Mouse (Mus musculus) heart, postnatal 25 days (tissue): ENCODE data around the gene Wdfy2. TPM values are rescaled to one million over a fixed set of nuclear protein-coding genes. Genes with fewer than 3 reads are reported as not detected.
A peak's percentile ranks its signal among the peaks of the same experiment; 100 is the strongest.
"Not testable (repeated sequence)": the region's sequence is repeated elsewhere in the genome, so short reads cannot be mapped to it uniquely, and the experiment has no call there.

Experiments
- DNase-seq: peaks from one replicate; pipeline ENCODE4 v3.0.0; 2022; ENCODE audit warnings: low spot score
- intact Hi-C: fragments of 180-260 bp; cut with DNase I; formaldehyde crosslinking; loops from one replicate; pipeline ENCODE4 v1.15.1; 2025
- total RNA-seq, 2 experiments: library from RNA; stranded (reverse); gene quantifications; 2 replicates each; pipeline ENCODE4 v1.2.3; 2021

The Wdfy2 gene
- total RNA-seq: 1 to 10 TPM; 6.8 to 7.7 TPM

GRCm38 (mm10) chr14:62837641-62838252 is at the start of gene Wdfy2:
Wdfy2 (plus strand) TSS chr14:62837678.
- DNase-seq: peak; percentile 49
- intact Hi-C loops: loop anchor here (2.0 to 5.0 kb wide), 4 partner anchors 41 to 345 kb away; no protein-coding TSS in a partner anchor

DNA sequence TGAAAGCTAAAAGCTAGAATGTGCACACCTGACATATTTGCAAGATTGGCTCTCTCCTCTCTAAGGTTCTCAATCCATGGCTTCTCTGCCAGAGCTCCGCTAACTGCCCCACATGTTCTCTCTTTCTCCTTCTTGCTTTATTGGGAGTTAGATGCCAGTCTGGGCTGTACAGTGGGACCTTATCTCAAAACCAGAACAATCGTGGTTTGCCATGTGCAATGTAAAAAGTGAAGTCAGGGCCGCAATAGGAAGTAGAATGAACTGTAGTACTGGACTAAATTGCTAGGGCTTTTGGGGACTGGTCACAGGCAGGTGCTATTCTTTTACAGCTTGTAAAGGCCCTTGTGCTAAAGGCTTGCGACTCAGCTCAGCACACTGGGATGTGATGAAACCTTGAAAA is 48.2 kb upstream of the Wdfy2 start:
- DNase-seq: no peak
- intact Hi-C loops: no loop called here

DNA sequence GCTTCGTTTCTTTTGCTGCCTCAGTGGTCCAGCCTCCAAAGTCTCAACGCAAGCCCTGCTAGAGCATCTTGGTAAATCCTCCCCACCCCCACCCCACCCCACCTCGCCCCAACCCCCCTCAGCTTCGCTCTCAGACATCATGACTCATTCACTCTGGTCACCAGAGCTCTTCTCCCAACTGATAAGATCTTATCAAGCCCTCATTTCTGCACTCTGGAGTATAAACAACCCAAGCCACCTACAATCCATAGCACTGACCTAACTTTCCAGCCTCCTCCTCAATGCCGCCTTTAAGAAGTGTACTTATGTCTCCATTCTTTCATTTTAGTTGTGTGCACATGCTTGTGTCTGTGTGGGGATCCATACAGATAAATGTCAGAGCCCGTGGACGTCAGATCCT is 41.8 kb upstream of the Wdfy2 start:
- no peak for DNase-seq
- intact Hi-C loops: no loop called here

DNA sequence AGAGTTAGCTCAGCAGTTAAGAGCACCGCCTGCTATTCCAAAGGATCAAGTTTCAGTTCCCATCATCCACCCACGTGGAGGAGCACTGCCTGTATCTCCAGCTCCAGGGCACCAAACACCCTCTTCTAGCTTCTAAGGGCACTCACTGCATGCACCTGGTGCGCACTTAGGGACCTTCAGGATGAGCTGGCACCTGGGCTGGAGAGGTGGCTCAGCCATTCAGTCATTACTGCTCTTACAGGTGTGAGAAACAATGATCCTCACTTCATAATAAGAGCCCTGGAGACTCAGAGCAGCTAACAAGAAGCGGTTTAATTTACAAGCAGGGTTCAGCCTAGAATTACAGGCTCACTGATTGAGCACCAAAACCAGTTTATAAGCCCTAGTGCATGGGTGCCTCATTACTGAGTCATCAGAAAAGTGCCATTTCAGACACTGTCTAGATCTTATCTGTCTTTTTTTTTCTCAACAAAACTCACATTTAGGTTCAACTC is 38.8 kb upstream of the Wdfy2 start:
- intact Hi-C loops: no loop called here
- no peak for DNase-seq

DNA sequence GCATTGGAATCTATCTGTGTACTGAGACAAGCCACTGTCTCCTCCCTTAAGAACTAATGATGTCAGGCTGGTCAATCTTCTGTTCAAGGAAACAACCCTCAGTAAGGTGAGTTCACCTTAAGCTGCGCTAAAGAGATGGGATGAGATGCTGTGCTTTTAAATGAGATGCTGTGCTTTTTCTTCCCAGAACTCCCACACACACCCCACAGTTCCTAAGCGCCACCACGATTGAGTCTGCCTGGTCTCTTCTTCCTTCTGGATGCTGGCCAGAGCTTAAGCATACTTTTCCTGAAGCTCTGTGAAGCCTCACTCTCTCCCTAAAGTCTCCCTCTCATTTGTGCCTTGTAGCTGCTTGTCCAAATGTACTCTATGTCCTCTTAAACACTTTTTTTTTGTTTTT is 36.7 kb upstream of the Wdfy2 start:
- no peak for DNase-seq
- intact Hi-C loops: no loop called here

DNA sequence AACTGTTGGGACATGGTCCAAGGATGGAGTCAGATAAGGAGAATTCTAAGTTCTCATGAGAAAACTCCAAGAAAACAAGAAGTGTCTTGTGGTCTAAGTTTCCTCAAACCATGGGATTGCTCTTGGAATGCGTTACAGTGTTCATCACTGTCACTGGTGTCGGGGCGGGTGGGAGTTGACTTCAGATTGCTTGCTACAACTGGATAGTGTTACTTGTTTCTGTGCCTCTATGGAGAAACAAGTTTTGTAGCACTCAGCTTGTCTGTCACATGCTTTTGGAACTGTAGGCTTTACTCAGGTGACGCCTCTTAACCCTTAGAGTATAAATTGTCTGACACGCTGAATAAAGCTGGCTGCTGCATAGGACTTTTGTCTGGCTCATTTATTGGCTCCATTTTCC is 34.3 kb upstream of the Wdfy2 start:
- DNase-seq: no peak
- intact Hi-C loops: no loop called here

GRCm38 (mm10) chr14:62806921-62807320 is 30.6 kb upstream of the Wdfy2 start:
- no peak for DNase-seq
- intact Hi-C loops: no loop called here

- DNase-seq: no peak
- intact Hi-C loops: no loop called here
These were observed 28.6 kb upstream of the Wdfy2 start for GRCm38 (mm10) chr14:62808661-62809523.

DNA sequence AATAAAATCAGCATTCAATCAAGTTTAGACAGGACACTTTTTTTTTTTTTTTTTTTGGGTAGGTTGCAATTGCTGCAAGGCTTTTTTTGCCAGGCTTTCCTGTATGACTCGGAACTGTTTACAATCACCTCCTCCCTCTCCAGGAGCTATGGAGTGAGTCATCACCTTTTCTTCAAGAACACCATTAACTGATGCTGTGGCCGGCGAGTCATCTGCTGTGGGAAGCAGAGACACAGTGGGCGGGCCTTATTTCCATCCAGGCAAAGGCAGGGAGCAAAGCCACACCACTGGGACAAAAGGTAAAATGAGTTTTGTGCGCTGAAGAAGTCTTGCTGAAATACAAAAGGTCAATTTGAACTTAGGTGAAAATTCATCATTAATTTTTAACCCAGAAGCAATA is 24.7 kb upstream of the Wdfy2 start:
- no peak for DNase-seq

GRCm38 (mm10) chr14:62814567-62814966 is 22.9 kb upstream of the Wdfy2 start:
- DNase-seq: no peak

More for the DNA sequence above, 24.7 kb upstream of the Wdfy2 start:
- intact Hi-C loops: no loop called here

DNA sequence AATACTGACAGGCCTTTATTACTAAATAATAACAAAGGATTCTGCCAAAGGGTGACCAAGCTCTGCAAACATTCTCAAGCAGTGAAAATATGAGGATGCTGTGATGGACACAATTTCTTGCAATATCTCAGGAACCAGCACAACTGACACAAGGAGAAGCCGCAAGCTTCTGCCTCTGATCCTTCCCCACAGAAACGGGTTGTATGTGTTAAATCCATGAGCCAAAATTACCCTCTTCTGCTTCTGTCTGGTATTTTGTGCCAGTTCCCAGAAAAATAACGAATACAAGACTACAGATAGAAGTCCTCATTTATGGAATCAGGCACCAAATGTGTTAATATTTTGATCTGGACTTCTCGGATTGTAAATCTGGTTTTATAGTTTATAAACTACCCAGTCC is 20.7 kb upstream of the Wdfy2 start:
- intact Hi-C loops: loop anchor here (2.0 kb wide), 1 partner anchor 38 kb away; no protein-coding TSS in a partner anchor

More at GRCm38 (mm10) chr14:62814567-62814966, 22.9 kb upstream of the Wdfy2 start:
- intact Hi-C loops: no loop called here

GRCm38 (mm10) chr14:62825575-62826332 is 11.7 kb upstream of the Wdfy2 start:
- intact Hi-C loops: no loop called here
- no peak for DNase-seq

More for the DNA sequence above, 20.7 kb upstream of the Wdfy2 start:
- no peak for DNase-seq

GRCm38 (mm10) chr14:62829291-62829690 is 8.2 kb upstream of the Wdfy2 start:
- intact Hi-C loops: no loop called here
- no peak for DNase-seq

GRCm38 (mm10) chr14:62831691-62832275 is 5.7 kb upstream of the Wdfy2 start:
- no peak for DNase-seq
- intact Hi-C loops: no loop called here

DNA sequence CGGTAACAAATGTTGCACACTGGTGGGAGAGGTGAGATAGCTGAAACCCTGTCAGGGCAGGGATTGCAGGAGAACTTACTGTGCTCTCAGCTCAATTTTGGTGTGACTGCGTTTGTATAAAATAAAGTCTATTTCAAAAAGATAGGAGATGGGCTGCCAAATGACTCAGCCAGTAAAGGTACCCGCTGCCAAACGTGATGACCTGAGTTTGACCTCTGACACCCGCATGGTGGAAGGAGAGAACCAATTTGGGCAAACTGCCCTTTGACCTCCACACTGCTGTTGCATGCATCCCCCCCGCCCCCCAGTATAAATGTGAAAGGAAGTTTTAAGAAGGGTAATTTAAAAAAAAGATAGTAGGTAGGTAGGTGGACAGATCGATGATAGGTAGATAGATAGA is 4.4 kb upstream of the Wdfy2 start:
- no peak for DNase-seq
- intact Hi-C loops: no loop called here

DNA sequence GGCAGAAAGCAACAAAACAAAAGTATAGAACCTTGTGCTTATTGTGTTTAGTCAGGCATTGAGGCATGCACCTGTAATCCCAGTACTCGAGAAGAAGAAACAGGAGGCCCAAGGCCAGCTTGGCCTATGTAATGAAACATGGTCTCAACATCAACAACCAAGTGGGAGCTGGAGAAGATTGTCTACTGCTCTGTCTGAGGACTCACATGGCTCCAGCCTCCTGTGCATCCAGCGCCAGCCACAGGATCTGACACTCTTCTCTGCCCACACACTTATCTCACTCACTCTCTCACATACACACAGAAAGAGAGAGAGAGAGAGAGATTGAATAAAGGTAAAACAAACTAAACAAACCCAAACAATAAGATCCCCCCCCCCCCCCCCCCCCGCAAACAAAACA is 3.9 kb upstream of the Wdfy2 start:
- intact Hi-C loops: no loop called here
- DNase-seq: no peak

- DNase-seq: not testable (repeated sequence)
- intact Hi-C loops: loop anchor here (5.0 kb wide), 1 partner anchor 343 kb away; no protein-coding TSS in a partner anchor
These were observed 1.7 kb upstream of the Wdfy2 start for GRCm38 (mm10) chr14:62835737-62836136.

DNA sequence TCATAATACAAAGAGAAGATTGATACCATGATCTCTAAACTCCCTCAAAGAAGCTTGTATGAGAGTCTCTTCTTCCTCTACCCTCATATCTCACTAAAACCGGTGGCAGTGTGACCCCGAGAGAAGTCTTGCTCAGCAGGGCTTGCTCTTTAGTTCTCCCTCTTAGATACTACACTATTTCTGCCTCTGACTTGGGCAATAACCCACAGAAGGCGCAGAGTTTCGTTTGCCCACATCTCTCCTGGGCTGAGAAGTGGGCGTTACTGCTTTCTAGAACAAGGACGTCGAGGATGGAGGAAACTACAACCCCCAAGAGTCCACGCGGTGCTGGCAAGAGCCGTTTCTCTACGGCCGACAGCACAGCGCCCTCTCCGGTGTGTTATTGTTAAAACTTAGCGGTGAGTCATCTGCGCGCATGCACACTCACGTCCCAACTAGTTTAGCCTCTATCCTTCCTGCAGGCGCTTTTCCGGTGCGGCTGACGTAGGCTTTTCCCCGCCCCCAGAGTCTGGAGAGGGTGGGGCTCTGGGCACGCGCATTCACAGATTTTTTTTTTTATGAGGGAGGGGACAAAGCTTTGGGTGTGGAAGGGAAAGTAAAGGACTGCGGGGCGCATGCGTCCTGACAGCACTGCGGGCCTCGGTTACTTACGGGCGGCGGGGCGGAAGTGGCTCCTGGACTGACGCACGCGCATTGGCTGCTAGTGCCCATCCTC is 395 bp upstream of the Wdfy2 start:
- peak; percentile 98 for DNase-seq
- intact Hi-C loops: loop anchor here (5.0 kb wide), 1 partner anchor 345 kb away; no protein-coding TSS in a partner anchor

- DNase-seq: no peak
- intact Hi-C loops: loop anchor here (2.0 to 5.0 kb wide), 4 partner anchors 40 to 346 kb away; no protein-coding TSS in a partner anchor
These were observed 858 bp downstream of the Wdfy2 start for GRCm38 (mm10) chr14:62838336-62838735.
